Mouse (Mus musculus): ENCODE results near the gene Pcsk6.
A peak's percentile ranks its signal among the peaks of the same experiment; 100 is the strongest.
"Not testable (repeated sequence)": the region's sequence is repeated elsewhere in the genome, so short reads cannot be mapped to it uniquely, and the experiment has no call there.

Gene Pcsk6

GRCm38 (mm10) chr7:65880666-65881289 is 19.2 kb downstream of the Pcsk6 start:
- no peak for DNase-seq (ENCODE audit: extremely low spot score)

DNA sequence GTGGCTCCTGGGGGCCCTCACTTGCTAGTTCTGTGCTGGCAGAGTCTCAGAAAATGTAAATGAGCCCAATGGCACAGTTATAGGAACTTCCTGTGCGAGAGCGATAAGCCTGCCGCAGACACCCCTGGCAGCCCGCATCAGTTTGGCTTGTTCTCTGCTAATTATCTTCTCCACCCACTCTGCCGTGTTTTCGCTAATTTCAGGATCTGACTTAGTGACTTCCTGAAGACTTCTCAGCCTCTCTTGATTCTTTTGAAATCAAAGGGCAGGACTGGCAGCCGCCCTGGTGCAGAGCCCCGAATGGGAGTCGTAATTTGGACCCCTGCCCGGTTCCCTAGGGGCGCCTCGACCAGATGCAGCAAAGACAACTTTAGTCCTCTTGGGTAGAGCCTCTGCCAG is 19.8 kb downstream of the Pcsk6 start:
- no peak for DNase-seq (ENCODE audit: extremely low spot score)

GRCm38 (mm10) chr7:65884928-65885327 is 23.4 kb downstream of the Pcsk6 start:
- no peak for DNase-seq (ENCODE audit: extremely low spot score)

- DNase-seq (ENCODE audit: extremely low spot score): no peak
These were observed 24.3 kb downstream of the Pcsk6 start for GRCm38 (mm10) chr7:65885819-65886218.

DNA sequence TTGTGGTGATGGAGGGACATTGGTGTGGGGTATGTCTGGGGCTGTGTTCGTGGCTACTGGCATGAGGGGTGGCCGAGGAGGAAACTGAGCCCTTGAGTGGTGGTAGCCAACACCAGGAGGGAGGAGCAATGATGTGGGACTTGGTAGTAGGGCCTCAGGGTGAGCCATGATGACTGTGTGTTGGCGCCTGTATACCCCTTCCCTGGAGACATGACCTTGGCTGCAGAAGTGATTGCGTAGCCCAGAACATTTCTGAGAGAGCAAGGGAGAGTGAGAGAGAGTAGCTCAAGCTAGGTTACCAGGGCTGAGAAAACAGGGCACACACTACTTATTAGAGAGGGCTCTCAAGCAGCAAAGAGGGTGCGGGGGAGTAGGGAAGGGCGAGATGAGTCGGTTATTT is 30.3 kb downstream of the Pcsk6 start:
- DNase-seq (ENCODE audit: extremely low spot score): no peak

GRCm38 (mm10) chr7:65892264-65892828 is 30.8 kb downstream of the Pcsk6 start:
- DNase-seq (ENCODE audit: extremely low spot score): no peak

GRCm38 (mm10) chr7:65893546-65893945 is 32.0 kb downstream of the Pcsk6 start:
- no peak for DNase-seq (ENCODE audit: extremely low spot score)

GRCm38 (mm10) chr7:65895262-65895661 is 33.7 kb downstream of the Pcsk6 start:
- DNase-seq (ENCODE audit: extremely low spot score): no peak

DNA sequence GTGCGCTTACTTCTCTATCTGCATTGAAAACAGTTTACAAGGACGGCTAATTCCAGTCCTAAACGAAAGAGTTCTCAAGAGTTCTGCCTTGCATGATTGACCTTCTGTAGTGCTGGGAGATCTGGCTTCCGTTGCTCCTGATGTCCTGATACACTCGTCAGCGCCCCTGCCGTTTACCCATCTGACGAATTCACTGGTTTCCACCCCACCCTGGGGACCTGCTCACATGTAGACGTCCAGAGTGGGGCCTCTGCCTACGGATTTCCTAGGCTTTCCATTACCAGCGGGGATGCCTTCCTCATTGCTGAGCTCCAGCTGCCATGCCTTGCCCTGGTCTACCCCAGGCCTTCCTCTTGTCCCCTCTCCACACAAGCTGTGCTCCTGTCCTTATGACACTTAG is 39.7 kb downstream of the Pcsk6 start:
- DNase-seq (ENCODE audit: extremely low spot score): no peak

- peak; percentile 17 for DNase-seq (ENCODE audit: extremely low spot score)
These were observed 41.1 kb downstream of the Pcsk6 start for GRCm38 (mm10) chr7:65902471-65903180.

DNA sequence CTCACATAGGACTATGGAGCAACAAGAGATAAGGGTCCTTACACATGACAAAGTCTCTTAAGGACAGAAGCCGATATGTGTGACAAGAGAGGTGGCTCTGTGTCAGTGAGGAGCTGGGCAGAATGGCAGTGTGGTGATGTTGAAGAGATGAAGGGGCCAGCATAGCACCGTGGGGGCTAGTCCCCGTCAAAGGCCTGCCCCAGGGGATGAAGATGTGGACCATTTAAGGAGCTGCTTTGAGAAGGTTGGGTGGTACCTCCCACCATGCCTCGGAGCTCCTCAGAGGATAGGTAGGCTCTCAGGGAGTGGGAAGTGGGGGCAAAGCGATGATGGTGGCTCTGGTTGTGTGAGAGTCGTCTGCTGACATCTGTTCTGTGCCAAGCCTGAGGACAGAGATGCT is 41.9 kb downstream of the Pcsk6 start:
- no peak for DNase-seq (ENCODE audit: extremely low spot score)

DNA sequence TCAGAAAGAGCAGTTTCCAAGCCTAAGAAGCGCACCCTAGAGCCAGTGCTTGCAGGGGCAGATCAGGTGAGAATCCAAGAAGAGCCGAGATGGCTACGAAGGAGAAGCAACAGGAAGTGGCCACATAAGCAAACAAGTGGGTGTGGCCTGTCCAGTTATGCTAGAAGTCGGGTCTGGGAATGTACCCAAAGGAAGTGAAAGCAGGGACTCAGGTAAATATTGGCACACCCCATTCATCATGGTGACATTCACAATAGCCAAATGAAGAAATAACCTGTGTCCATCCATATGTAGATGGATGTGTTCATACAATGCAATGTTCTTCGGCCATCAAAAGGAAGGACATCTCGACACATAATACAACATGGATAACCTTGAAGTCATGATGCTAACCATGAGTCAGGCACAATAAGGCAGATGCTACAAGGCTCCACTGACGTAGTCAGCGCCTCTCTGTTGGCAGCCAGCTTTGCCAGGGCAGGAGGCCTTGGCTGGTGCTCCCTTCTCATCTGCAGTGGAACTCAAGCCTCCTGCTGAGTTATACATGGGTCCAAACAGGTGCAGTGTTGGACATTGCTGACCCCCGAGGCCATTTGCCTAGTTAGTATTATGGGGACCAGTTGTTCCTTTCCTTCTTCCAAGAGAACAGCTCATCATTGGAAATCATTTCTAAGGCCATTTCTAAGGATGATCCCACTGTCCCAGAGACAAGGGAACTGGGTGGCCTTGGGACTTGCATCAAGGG is 45.2 kb downstream of the Pcsk6 start:
- DNase-seq (ENCODE audit: extremely low spot score): no peak

- DNase-seq (ENCODE audit: extremely low spot score): no peak
These were observed 48.0 kb downstream of the Pcsk6 start for GRCm38 (mm10) chr7:65909343-65910127.

DNA sequence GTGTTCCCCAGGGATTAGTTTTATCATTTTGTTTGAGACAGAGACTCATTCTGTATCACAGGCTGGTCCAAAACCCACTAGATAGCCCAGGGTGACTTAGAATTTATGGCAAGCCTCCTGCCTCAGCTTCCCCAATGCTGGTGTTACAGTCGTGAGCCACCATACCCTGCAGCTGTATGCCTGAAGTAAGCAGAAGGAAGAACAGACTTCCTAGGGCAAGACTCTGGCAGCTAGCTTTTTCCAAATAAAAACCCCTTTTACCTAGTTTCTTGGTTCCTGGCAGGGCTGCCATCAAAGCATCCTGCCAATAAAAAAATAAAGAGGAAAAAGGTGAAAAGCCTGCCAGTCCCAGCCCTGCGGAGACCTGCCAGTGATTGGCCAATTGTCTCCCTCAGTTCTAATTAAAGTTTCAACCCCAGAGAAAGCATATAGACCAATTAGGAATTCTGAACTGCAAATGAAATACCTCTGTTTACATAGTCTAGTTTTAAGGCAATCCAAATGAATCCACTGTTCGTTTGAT is 51.6 kb downstream of the Pcsk6 start:
- DNase-seq (ENCODE audit: extremely low spot score): no peak

GRCm38 (mm10) chr7:65914761-65915301 is 53.3 kb downstream of the Pcsk6 start:
- DNase-seq (ENCODE audit: extremely low spot score): no peak

DNA sequence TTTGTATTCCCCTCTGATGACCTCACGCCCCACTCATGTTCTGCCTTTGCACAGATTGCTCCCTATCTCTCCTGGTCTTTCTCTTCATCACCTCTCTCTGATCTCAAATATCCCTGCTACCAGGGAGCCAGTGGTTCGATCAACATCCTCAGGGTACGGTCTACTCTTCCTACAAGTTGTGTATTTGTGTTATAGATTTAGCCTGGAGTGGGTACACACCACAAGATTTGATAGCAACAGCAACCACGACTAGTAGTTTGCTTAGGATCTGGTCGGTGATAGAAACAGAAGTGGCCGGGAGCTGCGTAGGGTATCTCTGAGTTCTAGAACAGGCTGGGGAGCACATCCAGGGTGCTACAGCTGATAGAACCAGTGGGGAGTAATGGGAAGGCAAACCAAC is 54.3 kb downstream of the Pcsk6 start:
- no peak for DNase-seq (ENCODE audit: extremely low spot score)

GRCm38 (mm10) chr7:65916566-65916965 is 55.0 kb downstream of the Pcsk6 start:
- DNase-seq (ENCODE audit: extremely low spot score): no peak

DNA sequence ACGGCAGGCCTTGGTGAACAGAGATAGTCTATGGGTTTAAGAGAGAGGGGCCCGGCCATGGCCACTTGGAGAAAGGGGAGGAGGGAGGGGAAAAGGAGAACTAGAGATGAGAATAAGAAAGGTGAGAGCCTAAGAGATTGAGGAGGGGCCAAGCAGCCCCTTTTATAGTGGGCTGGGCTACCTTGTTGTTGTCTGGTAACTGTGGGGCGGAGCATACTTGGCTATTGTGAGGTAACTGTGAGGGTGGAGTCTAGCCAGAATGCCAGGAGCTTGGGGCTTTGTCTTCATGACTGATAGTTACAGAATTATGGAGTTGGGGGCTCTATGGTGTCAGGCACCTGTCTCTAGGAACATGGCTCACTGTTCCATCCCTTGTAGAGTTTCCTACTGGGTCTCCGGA is 56.9 kb downstream of the Pcsk6 start:
- no peak for DNase-seq (ENCODE audit: extremely low spot score)

DNA sequence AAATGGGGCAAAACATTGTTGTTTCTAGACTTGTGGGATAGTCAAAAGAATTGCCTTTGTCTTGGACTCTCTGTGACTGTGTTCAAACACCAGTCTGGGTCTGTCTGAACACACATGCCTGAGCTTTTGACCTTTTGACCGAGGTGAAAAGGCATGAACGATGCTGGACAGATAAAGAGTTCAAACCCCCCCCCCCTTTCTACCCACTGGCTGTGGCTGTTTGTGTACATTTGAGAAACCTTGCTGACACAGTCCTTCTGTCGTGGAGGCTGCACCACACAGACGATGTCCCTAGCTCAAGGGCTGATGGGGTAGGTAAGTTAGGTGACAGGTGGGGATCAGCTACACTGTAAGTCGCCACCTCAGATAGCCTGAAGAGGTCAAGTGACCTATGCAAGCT is 67.9 kb downstream of the Pcsk6 start:
- DNase-seq (ENCODE audit: extremely low spot score): peak; percentile 54

- DNase-seq (ENCODE audit: extremely low spot score): peak; percentile 67
These were observed 68.9 kb downstream of the Pcsk6 start for GRCm38 (mm10) chr7:65930478-65930877.

DNA sequence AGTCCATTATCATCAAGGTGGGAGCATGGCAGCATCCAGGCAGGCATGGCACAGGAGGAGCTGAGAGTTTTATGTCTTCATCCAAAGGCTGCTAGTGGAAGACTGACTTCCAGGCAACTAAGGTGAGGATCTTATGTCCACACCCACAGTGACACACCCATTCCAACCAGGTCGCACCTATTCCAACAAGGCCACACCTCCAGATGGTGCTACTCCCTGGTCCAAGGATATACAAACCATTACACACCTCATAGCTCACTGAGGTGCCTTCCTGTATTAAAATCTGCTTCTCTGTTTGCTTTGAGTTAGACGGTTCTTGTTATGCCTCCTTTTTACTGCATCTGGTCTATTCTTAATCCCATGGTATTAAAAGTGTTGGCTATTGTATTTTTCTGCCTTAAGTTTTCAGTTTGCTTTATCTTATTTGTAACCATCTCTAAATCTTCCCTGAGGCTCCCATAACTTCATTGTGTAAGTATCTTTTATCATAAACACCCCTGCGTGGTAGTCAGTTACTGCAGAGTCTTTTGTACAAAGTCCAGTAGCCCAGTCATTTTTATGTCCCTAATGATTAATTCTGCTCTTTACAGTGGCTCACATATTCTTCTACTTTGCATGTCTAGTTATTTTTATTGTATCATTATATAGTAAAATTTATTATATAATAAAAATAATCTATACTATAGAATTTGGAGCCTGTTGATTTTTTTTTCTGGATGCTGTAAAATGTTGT is 72.9 kb downstream of the Pcsk6 start:
- DNase-seq (ENCODE audit: extremely low spot score): not testable (repeated sequence)

Data from embryo, embryonic 9.5 days (tissue).